Mouse (Mus musculus): ENCODE results near the gene Morn5.

Gene Morn5

GRCm38 (mm10) chr2:36104436-36104955 is 55.2 kb downstream of the Morn5 start:
- DNase-seq (ENCODE audit: low read depth, low spot score), result no peak

GRCm38 (mm10) chr2:36104956-36105741 is 55.9 kb downstream of the Morn5 start, which contains the start of gene Lhx6:
TSS of gene Lhx6 (minus strand) at chr2:36105408.
- no peak for DNase-seq (ENCODE audit: low read depth, low spot score)

DNA sequence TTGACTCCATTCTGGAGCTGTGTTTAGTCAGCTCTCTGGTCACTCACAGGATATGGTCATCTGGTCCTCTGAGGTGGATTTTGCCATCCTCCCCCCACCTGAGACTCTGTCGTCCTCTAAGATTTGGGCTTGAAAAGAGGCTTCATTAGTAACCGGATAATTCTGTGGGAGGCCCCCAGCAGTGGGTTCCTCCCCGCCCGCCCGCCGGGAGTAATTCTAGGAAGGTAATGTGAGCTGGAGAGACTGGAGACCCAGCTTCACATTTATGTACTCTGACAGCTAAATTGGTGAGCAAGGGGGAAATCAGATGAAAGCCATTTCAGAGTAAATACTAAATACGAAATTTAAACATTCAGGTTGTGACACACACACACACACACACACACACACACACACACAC is 59.4 kb downstream of the Morn5 start:
- no peak for DNase-seq (ENCODE audit: low read depth, low spot score)

DNA sequence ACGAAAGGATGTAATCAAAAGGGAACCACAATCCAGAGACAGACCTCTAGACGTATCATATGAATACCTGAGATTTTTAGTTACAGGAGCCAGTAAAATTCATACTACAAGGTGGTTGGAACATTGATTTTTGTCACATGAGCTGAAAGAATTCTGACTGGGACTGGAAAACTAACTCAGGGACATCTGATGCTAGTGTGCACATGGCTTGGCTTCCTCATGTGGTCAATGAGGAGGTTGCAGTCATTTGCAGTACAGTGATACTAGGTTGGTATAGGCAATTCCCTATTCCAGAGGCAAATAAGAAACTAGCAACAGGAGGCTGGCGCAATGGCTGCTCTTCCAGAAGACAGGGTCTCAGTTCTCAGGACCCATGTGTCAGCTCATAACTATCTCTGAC is 63.4 kb downstream of the Morn5 start:
- no peak for DNase-seq (ENCODE audit: low read depth, low spot score)

- no peak for DNase-seq (ENCODE audit: low read depth, low spot score)
Measured at GRCm38 (mm10) chr2:36126795-36127429, 77.7 kb downstream of the Morn5 start.

DNA sequence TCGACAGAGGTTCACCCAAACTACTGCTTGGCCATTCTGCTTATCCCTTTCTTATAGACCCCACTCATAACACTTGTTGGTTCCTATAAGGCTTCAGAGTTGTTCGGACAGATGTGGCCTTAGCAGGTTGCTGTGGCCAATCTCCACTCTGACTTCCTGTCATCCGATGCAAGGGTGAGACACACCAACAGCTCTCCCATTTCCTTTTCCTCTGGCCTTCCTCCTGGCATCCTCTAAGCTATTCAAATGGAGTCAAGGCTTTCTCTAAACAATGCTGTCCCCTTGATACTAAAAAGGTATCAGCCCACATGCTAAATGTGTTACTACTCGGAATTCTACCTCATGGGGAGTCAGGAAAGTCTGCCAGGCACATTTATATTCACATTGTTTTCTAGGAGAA is 78.7 kb downstream of the Morn5 start:
- DNase-seq (ENCODE audit: low read depth, low spot score), result no peak

GRCm38 (mm10) chr2:36129051-36129450 is 79.8 kb downstream of the Morn5 start:
- DNase-seq (ENCODE audit: low read depth, low spot score), result no peak

All from telencephalon, adult 2 months (tissue).